In the genomic region with DNA sequence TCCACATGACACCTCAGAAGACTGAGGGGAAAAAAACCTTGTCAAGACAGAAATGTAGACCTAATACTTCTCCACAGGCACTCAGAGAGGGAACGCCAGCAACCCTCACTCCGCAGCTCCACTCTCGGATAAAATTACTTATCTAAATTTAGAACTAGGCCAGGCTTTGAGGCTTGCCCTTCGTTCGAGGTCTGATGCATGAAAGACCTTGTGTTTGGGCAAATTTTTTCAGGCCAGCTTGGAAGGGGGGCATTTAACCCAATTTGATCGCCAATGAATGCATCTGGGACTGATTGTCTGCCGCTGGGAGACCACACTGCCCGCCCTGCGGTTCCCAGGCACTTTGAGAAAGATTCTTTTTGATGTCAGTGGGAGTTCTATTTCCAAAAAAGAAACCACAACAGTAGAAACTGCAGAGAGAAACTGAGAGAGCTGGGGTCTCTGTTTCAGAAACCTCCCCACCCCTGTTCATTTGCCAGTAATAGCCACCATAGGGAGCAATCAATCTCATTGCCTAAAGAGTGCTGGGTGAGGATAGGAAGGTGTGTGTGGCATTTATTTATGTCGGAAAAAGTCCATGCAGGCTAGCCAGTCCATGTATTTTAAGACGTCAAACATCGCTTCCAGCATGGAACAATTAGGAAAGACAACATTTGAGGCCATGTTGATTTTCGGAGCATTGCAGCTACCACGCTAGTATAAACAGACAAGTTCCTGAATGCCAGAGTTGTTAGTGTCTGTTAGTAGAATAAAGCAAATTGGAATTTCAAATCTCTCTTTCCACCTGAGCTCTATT, we compare ENCODE assay signal across 10 mouse cellular contexts.
DNase-seq lines count a peak whose midpoint lies in the region; ATAC-seq and TF ChIP-seq lines count a peak whose summit lies in the region.
"Had no signal": no experiment of that assay in that cellular context is flagged by ENCODE, and none has a peak within 500 bp of the region (broad histone marks: within the 10 kb centered on the region; RNA-seq: fewer than 3 reads in every experiment).

No protein-coding gene starts in this region.

- H3K9me3 ChIP-seq in embryonic facial prominence, embryonic 10.5 days: no peaks in the 10 kb centered on the region
- H3K9me3 ChIP-seq in heart, embryonic 13.5 days: no peaks in the 10 kb centered on the region; the same call in 1 of the 2 replicates
- H3K9me3 ChIP-seq in limb, embryonic 14.5 days (ENCODE audit: control insufficient read depth, low read length): no peaks in the 10 kb centered on the region

- peak overlapping the region; percentile 69 for H3K27ac ChIP-seq in embryonic facial prominence, embryonic 10.5 days (replicated peaks)
- H3K27ac ChIP-seq in heart, embryonic 13.5 days (replicated peaks): peak overlapping the region; percentile 68
- no peak overlapping the region; the same call in 1 of the 2 replicates for H3K27ac ChIP-seq in limb, embryonic 14.5 days (replicated peaks; ENCODE audit: low read depth, low read length)
- H3K27ac ChIP-seq: liver, embryonic 13.5 days had no signal

- intact Hi-C loops in heart, postnatal 25 days (cut with DNase I): no loop called here

- H3K4me2 ChIP-seq in heart, embryonic 13.5 days: peak overlapping the region; percentile 26; the same call in 1 of the 2 replicates
- H3K4me2 ChIP-seq in limb, embryonic 14.5 days (replicated peaks; ENCODE audit: low read depth, low read length, severe bottlenecking): peak overlapping the region; percentile 11; the same call in 1 of the 2 replicates
- H3K4me2 ChIP-seq: liver, embryonic 13.5 days had no signal

- 31% methylated on average over 14 of the region's 14 CpGs for WGBS in embryonic facial prominence, embryonic 10.5 days
- WGBS in heart, embryonic 13.5 days: 44% methylated on average over 14 of the region's 14 CpGs
- 29% methylated on average over 14 of the region's 14 CpGs for WGBS in limb, embryonic 14.5 days

- H3K4me1 ChIP-seq in embryonic facial prominence, embryonic 10.5 days: peaks cover 21% of the 10 kb centered on the region
- peaks cover 26% of the 10 kb centered on the region for H3K4me1 ChIP-seq in heart, embryonic 13.5 days
- 0 out of 2 replicates have a peak, but pooled peaks cover 2% of the 10 kb centered on the region for H3K4me1 ChIP-seq in limb, embryonic 14.5 days (ENCODE audit: control insufficient read depth, insufficient read depth, low read length)
- H3K4me1 ChIP-seq: liver, embryonic 13.5 days had no signal

- H3K9ac ChIP-seq in heart, embryonic 13.5 days: 0 out of 2 replicates have a peak overlapping the region, but pooled peaks have one; percentile 29
- H3K9ac ChIP-seq in limb, embryonic 14.5 days (ENCODE audit: low read depth, low read length, severe bottlenecking): no peak overlapping the region
- H3K9ac ChIP-seq: liver, embryonic 13.5 days had no signal

- peak; percentile 88 for DNase-seq in heart, adult 11 months
- no peak for DNase-seq in heart, postnatal 25 days (ENCODE audit: low spot score)
- peak; percentile 75 for DNase-seq in embryonic facial prominence, embryonic 10.5 days (ENCODE audit: low spot score)
- peak; percentile 38 for DNase-seq in limb, embryonic 14.5 days (ENCODE audit: low spot score)
- DNase-seq in lung, postnatal 10 days: no peak
- no peak for DNase-seq in spleen, adult 18-20 months
- DNase-seq in ovary, adult 18-20 months (ENCODE audit: low spot score): no peak
- DNase-seq: liver, embryonic 13.5 days had no signal

- no peaks in the 10 kb centered on the region for H3K36me3 ChIP-seq in embryonic facial prominence, embryonic 10.5 days (replicated peaks)
- no peaks in the 10 kb centered on the region for H3K36me3 ChIP-seq in heart, embryonic 13.5 days
- no peaks in the 10 kb centered on the region for H3K36me3 ChIP-seq in limb, embryonic 14.5 days (ENCODE audit: control insufficient read depth, insufficient read depth, low read length)
- H3K36me3 ChIP-seq: liver, embryonic 13.5 days had no signal

- no peak overlapping the region for H3K4me3 ChIP-seq in embryonic facial prominence, embryonic 10.5 days
- H3K4me3 ChIP-seq in heart, embryonic 13.5 days: no peak overlapping the region
- H3K4me3 ChIP-seq in limb, embryonic 14.5 days (replicated peaks; ENCODE audit: low read length): no peak overlapping the region
- H3K4me3 ChIP-seq: liver, embryonic 13.5 days had no signal

- no peaks in the 10 kb centered on the region for H3K27me3 ChIP-seq in embryonic facial prominence, embryonic 10.5 days (replicated peaks; ENCODE audit: low read depth, poor library complexity, severe bottlenecking)
- H3K27me3 ChIP-seq in heart, embryonic 13.5 days (replicated peaks): no peaks in the 10 kb centered on the region
- H3K27me3 ChIP-seq in limb, embryonic 14.5 days (ENCODE audit: control insufficient read depth, insufficient read depth, low read length): no peaks in the 10 kb centered on the region
- H3K27me3 ChIP-seq: CH12.LX; liver, embryonic 13.5 days had no signal

- ATAC-seq in heart, embryonic 13.5 days (ENCODE audit: extremely low read depth, insufficient number of reproducible peaks, low FRiP score, low TSS enrichment): no peak
- ATAC-seq in limb, embryonic 14.5 days (ENCODE audit: low FRiP score, low read depth): no peak

- TF ChIP-seq POLR2A in limb, embryonic 14.5 days (IDR thresholded peaks at IDR 0.05; ENCODE audit: borderline replicate concordance, extremely low read depth, insufficient read depth, insufficient read length): no peak

Comparison
In these comparisons a context has a peak if more than half of its experiments do, and no peak if none do; other contexts are left out.
1. DNase-seq: peak in heart, adult 11 months (single experiment), embryonic facial prominence, embryonic 10.5 days (single experiment) and limb, embryonic 14.5 days (single experiment); none in heart, postnatal 25 days (single experiment), lung, postnatal 10 days (single experiment), spleen, adult 18-20 months (0 of 2) and ovary, adult 18-20 months (single experiment).